Mouse (Mus musculus): ENCODE measurements at regions not wholly inside any gene's neighbourhood (a gene's known extent, or its start where the extent isn't known, plus 50 kb on each side); places are given as distances from the start of the nearest gene placed in this dataset.
"Not testable (repeated sequence)": the region's sequence is repeated elsewhere in the genome, so short reads cannot be mapped to it uniquely, and the experiment has no call there.

DNA sequence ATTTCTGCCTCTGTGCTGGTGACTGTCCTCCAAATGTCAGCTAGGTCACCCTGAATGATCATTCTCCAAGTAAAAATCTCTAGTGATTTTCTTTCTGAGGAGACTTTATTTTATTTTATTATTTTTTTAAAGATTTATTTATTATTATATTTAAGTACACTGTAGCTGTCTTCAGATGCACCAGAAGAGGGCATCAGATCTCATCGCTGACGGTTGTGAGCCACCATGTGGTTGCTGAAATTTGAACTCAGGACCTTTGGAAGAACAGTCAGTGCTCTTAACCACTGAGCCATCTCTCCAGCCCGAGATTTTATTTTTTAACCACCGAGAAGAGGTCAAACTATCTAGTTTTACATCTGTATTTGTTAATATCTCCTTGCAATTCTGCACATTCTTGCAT is 50.5 kb upstream of the Slc44a3 start:
- not testable (repeated sequence) for DNase-seq
